7 mouse cellular contexts compared by ENCODE assay signal in the genomic region with DNA sequence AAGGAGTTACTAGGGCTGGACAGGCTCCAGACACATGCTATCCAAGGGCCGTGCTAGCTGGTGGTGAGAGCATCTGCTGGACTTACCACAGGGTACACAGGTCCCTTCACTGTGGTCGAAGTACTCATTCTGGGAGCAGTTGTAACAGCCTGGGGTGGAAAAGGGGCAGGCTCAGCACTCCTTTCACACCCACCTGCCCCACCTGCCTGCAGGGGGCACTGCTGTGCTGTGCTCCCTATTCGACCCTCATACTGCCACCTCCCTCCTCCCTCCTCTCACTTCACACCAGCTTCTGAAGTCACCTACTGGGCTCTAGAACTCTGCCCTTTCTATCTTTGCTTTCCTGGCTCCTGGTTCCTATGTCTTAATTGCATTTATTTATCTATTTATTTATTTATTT. TPM values are rescaled to one million over a fixed set of nuclear protein-coding genes. Genes with fewer than 3 reads are reported as not detected.
DNase-seq lines count a peak whose midpoint lies in the region; ATAC-seq and TF ChIP-seq lines count a peak whose summit lies in the region.

No protein-coding gene starts in this region.

- 58% methylated on average over 3 of the region's 3 CpGs for WGBS in hindbrain, embryonic 16.5 days

- no peaks in the 10 kb centered on the region for H3K36me3 ChIP-seq in hindbrain, embryonic 16.5 days (ENCODE audit: control insufficient read depth, insufficient read depth, low read length)

- H3K9me3 ChIP-seq in hindbrain, embryonic 16.5 days (ENCODE audit: control insufficient read depth, low read length): no peaks in the 10 kb centered on the region

- TF ChIP-seq CTCF in layer of hippocampus, adult 2 months (conservative IDR thresholded peaks at IDR 0.05): peak; percentile 72

- no peak overlapping the region for H3K27ac ChIP-seq in layer of hippocampus, adult 2 months
- no peak overlapping the region for H3K27ac ChIP-seq in hindbrain, embryonic 16.5 days (ENCODE audit: low read depth, low read length)

- no peak overlapping the region for H3K9ac ChIP-seq in hindbrain, embryonic 16.5 days (ENCODE audit: low read depth, low read length)

- ATAC-seq in hindbrain, embryonic 16.5 days: no peak

- no peaks in the 10 kb centered on the region for H3K27me3 ChIP-seq in hindbrain, embryonic 16.5 days (replicated peaks; ENCODE audit: control insufficient read depth, insufficient read depth, low read length)

- DNase-seq in layer of hippocampus, adult 2 months (ENCODE audit: low spot score in 2 of 2): peak in 1 of 2 experiments; percentile 29
- DNase-seq in layer of hippocampus, adult 18-20 months (ENCODE audit: low spot score in 2 of 2): no peak
- DNase-seq in MN1 (ENCODE audit: low spot score): peak; percentile 12
- DNase-seq in embryo, embryonic 10.5 days (ENCODE audit: low spot score): peak; percentile 35
- DNase-seq in retina, postnatal 1 day: peak; percentile 27
- no peak for DNase-seq in cerebellum, adult 9-11 months

- H3K4me1 ChIP-seq in hindbrain, embryonic 16.5 days (ENCODE audit: control insufficient read depth, insufficient read depth, low read depth, low read length): no peaks in the 10 kb centered on the region

- H3K4me2 ChIP-seq in hindbrain, embryonic 16.5 days (ENCODE audit: low read length): no peak overlapping the region

- H3K4me3 ChIP-seq in layer of hippocampus, adult 2 months: no peak overlapping the region
- no peak overlapping the region for H3K4me3 ChIP-seq in hindbrain, embryonic 16.5 days (ENCODE audit: low read length)

RNA-seq across cellular contexts. Expression of gene Muc6, which starts 12.0 kb away (rescaled TPM):
- total RNA-seq in layer of hippocampus, adult 2 months (2021): not detected
- total RNA-seq in layer of hippocampus, adult 18-20 months (2021): not detected
- 0.19 and 0.29 TPM in 2 replicates for polyA plus RNA-seq in hindbrain, embryonic 16.5 days (2015; fragmentation: Nextera tagmentation; extraction: Ambion mirVana)

RNA-seq across cellular contexts. Expression of gene Muc2, which starts 47.0 kb away (rescaled TPM):
- total RNA-seq in layer of hippocampus, adult 2 months (2021): under 1 TPM in 1 of 2 experiments, not detected in 1; 0.27 TPM
- total RNA-seq in layer of hippocampus, adult 18-20 months (2021): not detected
- 0.40 and 0.58 TPM in 2 replicates for polyA plus RNA-seq in hindbrain, embryonic 16.5 days (2015; fragmentation: Nextera tagmentation; extraction: Ambion mirVana)

Comparison
In these comparisons a context has a peak if more than half of its experiments do, and no peak if none do; other contexts are left out.
1. DNase-seq: peak in MN1 (single experiment), embryo, embryonic 10.5 days (single experiment) and retina, postnatal 1 day (single experiment); none in layer of hippocampus, adult 18-20 months (0 of 2) and cerebellum, adult 9-11 months (single experiment).